Mouse (Mus musculus): ENCODE data around the gene Chchd3.

GRCm38 (mm10) chr6:32874176-32874575 lies 185.9 kb downstream of the Chchd3 start:
- no peak for TF ChIP-seq CTCF (IDR thresholded peaks at IDR 0.05; ENCODE audit: insufficient read depth, low read length)
- TF ChIP-seq POLR2A (IDR thresholded peaks at IDR 0.05; ENCODE audit: borderline replicate concordance, extremely low read depth, low read depth, low read length) = no peak

Data from lung, adult 2 months (tissue).